Mouse (Mus musculus): ENCODE data around the gene 5530401A14Rik. TPM values are rescaled to one million over a fixed set of nuclear protein-coding genes. Genes with fewer than 3 reads are reported as not detected.

The 5530401A14Rik gene
- under 1 TPM; 0.08 to 0.20 TPM for total RNA-seq (2021)
- long read RNA-seq, experiment 1: 0 reads
- long read RNA-seq, experiment 2: 0 reads

GRCm38 (mm10) chr11:81860250-81860972, at the start of gene 5530401A14Rik:
Gene 5530401A14Rik (plus strand): TSS chr11:81860673.
- DNase-seq (ENCODE audit: low spot score in 2 of 2): no peak

GRCm38 (mm10) chr11:81814816-81815215, 45.7 kb upstream of the 5530401A14Rik start:
- no peak for DNase-seq (ENCODE audit: low spot score in 2 of 2)

GRCm38 (mm10) chr11:81816531-81816930, 43.9 kb upstream of the 5530401A14Rik start:
- no peak for DNase-seq (ENCODE audit: low spot score in 2 of 2)

GRCm38 (mm10) chr11:81832381-81832780, 28.1 kb upstream of the 5530401A14Rik start:
- no peak for DNase-seq (ENCODE audit: low spot score in 2 of 2)

- DNase-seq (ENCODE audit: low spot score in 2 of 2): no peak
Observed at GRCm38 (mm10) chr11:81838426-81838825, 22.0 kb upstream of the 5530401A14Rik start.

- no peak for DNase-seq (ENCODE audit: low spot score in 2 of 2)
Observed at GRCm38 (mm10) chr11:81841001-81841400, 19.5 kb upstream of the 5530401A14Rik start.

GRCm38 (mm10) chr11:81845010-81845685, 15.3 kb upstream of the 5530401A14Rik start:
- no peak for DNase-seq (ENCODE audit: low spot score in 2 of 2)

- no peak for DNase-seq (ENCODE audit: low spot score in 2 of 2)
Observed at GRCm38 (mm10) chr11:81845686-81846036, 14.8 kb upstream of the 5530401A14Rik start.

- DNase-seq (ENCODE audit: low spot score in 2 of 2): no peak
Observed at GRCm38 (mm10) chr11:81847773-81848490, 12.5 kb upstream of the 5530401A14Rik start.

GRCm38 (mm10) chr11:81865661-81866382, 5.3 kb downstream of the 5530401A14Rik start:
- no peak for DNase-seq (ENCODE audit: low spot score in 2 of 2)

GRCm38 (mm10) chr11:81871506-81872213, 11.2 kb downstream of the 5530401A14Rik start:
- DNase-seq (ENCODE audit: low spot score in 2 of 2): no peak

- no peak for DNase-seq (ENCODE audit: low spot score in 2 of 2)
Observed at GRCm38 (mm10) chr11:81896511-81896910, 36.0 kb downstream of the 5530401A14Rik start.

- no peak for DNase-seq (ENCODE audit: low spot score in 2 of 2)
Observed at GRCm38 (mm10) chr11:81897547-81898354, 37.3 kb downstream of the 5530401A14Rik start.

- DNase-seq (ENCODE audit: low spot score in 2 of 2): no peak
Observed at GRCm38 (mm10) chr11:81902318-81902717, 41.8 kb downstream of the 5530401A14Rik start.

- no peak for DNase-seq (ENCODE audit: low spot score in 2 of 2)
Observed at GRCm38 (mm10) chr11:81908760-81909159, 48.3 kb downstream of the 5530401A14Rik start.

- DNase-seq (ENCODE audit: low spot score in 2 of 2): no peak
Observed at GRCm38 (mm10) chr11:81909397-81909894, 49.0 kb downstream of the 5530401A14Rik start.

GRCm38 (mm10) chr11:81913071-81913470, 52.6 kb downstream of the 5530401A14Rik start:
- no peak for DNase-seq (ENCODE audit: low spot score in 2 of 2)

GRCm38 (mm10) chr11:81915501-81915900, 55.0 kb downstream of the 5530401A14Rik start:
- DNase-seq (ENCODE audit: low spot score in 2 of 2): no peak

GRCm38 (mm10) chr11:81923096-81923495, 62.6 kb downstream of the 5530401A14Rik start:
- no peak for DNase-seq (ENCODE audit: low spot score in 2 of 2)

GRCm38 (mm10) chr11:81923626-81924025, 63.2 kb downstream of the 5530401A14Rik start:
- no peak for DNase-seq (ENCODE audit: low spot score in 2 of 2)

Data from adrenal gland, postnatal 4 days (tissue).